Mouse (Mus musculus): ENCODE measurements at regions not wholly inside any gene's neighbourhood (a gene's known extent, or its start where the extent isn't known, plus 50 kb on each side); places are given as distances from the start of the nearest gene placed in this dataset.

DNA sequence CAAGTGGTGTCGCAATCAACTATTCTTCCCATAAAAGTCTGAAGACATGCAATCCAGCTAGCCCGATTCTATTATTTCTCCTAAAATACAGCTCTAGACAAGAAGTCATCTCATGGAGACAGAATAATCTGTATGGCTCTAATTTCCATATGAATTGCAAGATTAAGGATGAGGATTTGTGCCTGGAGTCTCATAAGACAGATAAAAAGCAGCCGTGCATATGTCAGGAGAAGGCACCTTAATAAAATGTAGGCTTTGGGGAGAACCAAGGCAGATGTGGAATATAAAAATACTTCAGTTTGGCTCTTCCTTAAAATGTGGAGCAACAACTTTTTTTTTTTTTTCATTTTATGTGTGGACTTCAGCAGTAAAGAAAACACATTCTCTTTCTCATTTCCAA is 876.8 kb downstream of the Hace1 start:
- H3K36me3 ChIP-seq (ENCODE audit: insufficient read depth) = no peaks in the 10 kb centered on the region
- H3K9ac ChIP-seq = no peak overlapping the region
- H3K4me1 ChIP-seq (ENCODE audit: insufficient read depth) = no peaks in the 10 kb centered on the region
- H3K4me2 ChIP-seq = no peak overlapping the region
- 88% methylated on average over 3 of the region's 3 CpGs for WGBS
- H3K27me3 ChIP-seq (ENCODE audit: insufficient read depth, low read length) = no peaks in the 10 kb centered on the region
- H3K27ac ChIP-seq (ENCODE audit: low read depth) = no peak overlapping the region
- no peaks in the 10 kb centered on the region for H3K9me3 ChIP-seq (ENCODE audit: low read depth, low read length)
- no peak for ATAC-seq (ENCODE audit: insufficient read depth)
- no peak overlapping the region for H3K4me3 ChIP-seq (ENCODE audit: low read depth, low read length)
- TF ChIP-seq CTCF (IDR thresholded peaks at IDR 0.05; ENCODE audit: low read depth) = no peak
- DNase-seq = no peak

GRCm38 (mm10) chr10:46458686-46459085 is 881.1 kb downstream of the Hace1 start:
- no peak for DNase-seq
- Histone ChIP-seq H3K9me3 (ENCODE audit: low read depth, low read length) (no peaks in the 10 kb centered on the region), H3K36me3 (ENCODE audit: insufficient read depth) (no peaks in the 10 kb centered on the region), H3K4me1 (ENCODE audit: insufficient read depth) (no peaks in the 10 kb centered on the region), H3K27me3 (ENCODE audit: insufficient read depth, low read length) (no peaks in the 10 kb centered on the region), H3K27ac (ENCODE audit: low read depth) (no peak overlapping the region), H3K9ac (no peak overlapping the region), H3K4me2 (no peak overlapping the region), H3K4me3 (ENCODE audit: low read depth, low read length) (no peak overlapping the region)
- no peak for ATAC-seq (ENCODE audit: insufficient read depth)
- WGBS = 81% methylated on average over 4 of the region's 4 CpGs
- TF ChIP-seq CTCF (IDR thresholded peaks at IDR 0.05; ENCODE audit: low read depth) = no peak

DNA sequence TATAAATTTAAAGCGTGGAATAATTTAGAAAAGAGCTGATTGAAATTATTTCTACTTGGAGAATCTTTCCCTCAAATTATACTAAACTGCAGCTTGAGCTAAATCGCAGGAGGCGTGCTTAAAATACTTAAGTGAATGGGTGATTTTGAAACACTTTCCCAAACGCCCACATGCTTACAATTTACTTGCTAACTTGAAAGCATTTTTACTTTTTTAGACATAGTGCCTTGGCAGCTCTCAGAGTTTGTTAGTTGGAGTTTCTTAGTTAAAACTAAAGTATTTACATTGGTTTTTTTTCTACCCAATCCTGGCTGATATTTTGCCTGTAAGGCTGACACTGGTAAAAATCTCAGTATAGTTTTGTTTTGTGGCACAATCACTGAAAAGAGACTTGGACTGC is 906.0 kb downstream of the Hace1 start:
- H3K4me3 ChIP-seq (ENCODE audit: low read depth, low read length) = no peak overlapping the region
- H3K4me2 ChIP-seq = no peak overlapping the region
- WGBS = 66% methylated on average over 4 of the region's 4 CpGs
- H3K9me3 ChIP-seq (ENCODE audit: low read depth, low read length) = no peaks in the 10 kb centered on the region
- DNase-seq (peak; percentile 6), ATAC-seq (ENCODE audit: insufficient read depth) (no peak)
- H3K27me3 ChIP-seq (ENCODE audit: insufficient read depth, low read length) = no peaks in the 10 kb centered on the region
- no peak overlapping the region for H3K27ac ChIP-seq (ENCODE audit: low read depth)
- no peak for TF ChIP-seq CTCF (IDR thresholded peaks at IDR 0.05; ENCODE audit: low read depth)
- H3K4me1 ChIP-seq (ENCODE audit: insufficient read depth) = no peaks in the 10 kb centered on the region
- H3K36me3 ChIP-seq (ENCODE audit: insufficient read depth) = no peaks in the 10 kb centered on the region
- H3K9ac ChIP-seq = no peak overlapping the region
